Mouse (Mus musculus) liver, adult 2 months (tissue): ENCODE data around the gene Add3. TPM values are rescaled to one million over a fixed set of nuclear protein-coding genes. Genes with fewer than 3 reads are reported as not detected.

Source experiments
- DNase-seq: peaks from one replicate; pipeline ENCODE4 v3.0.0-alpha.2; 2011; ENCODE audit warnings: low read depth, low spot score; ENCODE audit errors: extremely low read depth
- H3K27ac ChIP-seq: fragments of 200-500 bp; replicated peaks from 2 replicates; pipeline ENCODE4 v1.5.1; 2012; ENCODE audit warnings: low read depth, mild to moderate bottlenecking, control low read depth, inconsistent platforms, low read length; ENCODE audit not compliant: insufficient read depth
- H3K27me3 ChIP-seq: fragments of 200-500 bp; 2 replicates; pipeline ENCODE4 v1.6.1; 2012; ENCODE audit warnings: mild to moderate bottlenecking, moderate library complexity, low read length, inconsistent platforms; ENCODE audit not compliant: control insufficient read depth, insufficient read depth
- H3K36me3 ChIP-seq: fragments of 200-500 bp; 2 replicates; pipeline ENCODE4 v1.6.1; 2012; ENCODE audit warnings: low read length, inconsistent platforms; ENCODE audit not compliant: control insufficient read depth, insufficient read depth
- H3K4me1 ChIP-seq: fragments of 200-500 bp; 2 replicates; pipeline ENCODE4 v1.6.1; 2011; ENCODE audit warnings: low read length; ENCODE audit not compliant: control insufficient read depth, insufficient read depth
- H3K4me3 ChIP-seq: fragments of 200-500 bp; 2 replicates; pipeline ENCODE4 v1.5.1; 2011; ENCODE audit warnings: low read depth, mild to moderate bottlenecking, control low read depth, low read length, moderate library complexity; ENCODE audit not compliant: insufficient read depth
- H3K79me2 ChIP-seq: fragments of 200-500 bp; 2 replicates; pipeline ENCODE4 v1.6.1; 2012; ENCODE audit warnings: inconsistent platforms, mild to moderate bottlenecking, low read length, moderate library complexity; ENCODE audit not compliant: control insufficient read depth, insufficient read depth
- H3K9ac ChIP-seq: fragments of 200-500 bp; 2 replicates; pipeline ENCODE4 v1.6.1; 2012; ENCODE audit warnings: low read depth, mild to moderate bottlenecking, control low read depth, inconsistent platforms, low read length
- CTCF ChIP-seq: fragments of 200-500 bp; IDR thresholded peaks from 2 replicates; pipeline ENCODE4 v1.5.1; 2011; ENCODE audit warnings: low read depth, low read length, control low read depth
- POLR2A ChIP-seq: fragments of 200-500 bp; IDR thresholded peaks from 2 replicates; pipeline ENCODE4 v1.6.1; 2011; ENCODE audit warnings: low read length, control low read depth; ENCODE audit not compliant: insufficient read depth; ENCODE audit errors: extremely low read depth
- WGBS: fragments of 180-500 bp; shearing (Covaris S2); methylation state at CpG from one replicate; pipeline ENCODE4 v1.1.7; 2018; 5-methylcytosine and 5-hydroxymethylcytosine counted together
- polyA plus RNA-seq: library from polyadenylated mRNA; depleted of rRNA; stranded (reverse); fragments of >200 nt; gene quantifications from 2 replicates; pipeline ENCODE4 v1.2.3, GENCODE M21; 2012; rRNA removed
- total RNA-seq: library from RNA; depleted of rRNA; stranded (reverse); fragments of >200 nt; gene quantifications from 2 replicates; pipeline ENCODE4 v1.2.3, GENCODE M21; 2014; rRNA removed

Add3 gene
- 10.9 and 12.1 TPM in 2 replicates for total RNA-seq
- polyA plus RNA-seq, result 4.0 and 4.3 TPM in 2 replicates

GRCm38 (mm10) chr19:53140044-53140803 lies at the start of gene Add3:
Gene Add3 (plus strand): TSS chr19:53140443.
- 0 out of 2 replicates have a peak, but pooled peaks cover 2% of the 10 kb centered on the region for H3K4me1 ChIP-seq
- no peak for TF ChIP-seq CTCF
- no peak for TF ChIP-seq POLR2A
- H3K27ac ChIP-seq, result peak within 1 kb of the TSS; percentile 79
- H3K79me2 ChIP-seq, result peaks cover 4% of the 10 kb centered on the region; the same call in 1 of the 2 replicates
- H3K36me3 ChIP-seq, result no peaks in the 10 kb centered on the region
- no peak for DNase-seq
- H3K27me3 ChIP-seq, result peaks cover 5% of the 10 kb centered on the region; the same call in 1 of the 2 replicates
- H3K9ac ChIP-seq, result peak within 1 kb of the TSS; percentile 60
- WGBS, result 9% methylated on average over 24 of the region's 24 CpGs
- peak within 1 kb of the TSS; percentile 73 for H3K4me3 ChIP-seq

GRCm38 (mm10) chr19:53090677-53091076 lies 49.6 kb upstream of the Add3 start:
- no peak for TF ChIP-seq POLR2A
- TF ChIP-seq CTCF, result no peak
- 95% methylated on average over 5 of the region's 5 CpGs for WGBS

GRCm38 (mm10) chr19:53092251-53092650 lies 48.0 kb upstream of the Add3 start:
- H3K27ac ChIP-seq, result no peak overlapping the region
- H3K4me1 ChIP-seq, result no peaks in the 10 kb centered on the region
- 96% methylated on average over 6 of the region's 6 CpGs for WGBS
- DNase-seq, result no peak
- no peaks in the 10 kb centered on the region for H3K79me2 ChIP-seq
- TF ChIP-seq CTCF (no peak), POLR2A (no peak)
- no peak overlapping the region for H3K9ac ChIP-seq
- H3K4me3 ChIP-seq, result no peak overlapping the region
- H3K36me3 ChIP-seq, result no peaks in the 10 kb centered on the region
- H3K27me3 ChIP-seq, result peaks cover 6% of the 10 kb centered on the region; the same call in 1 of the 2 replicates

More at GRCm38 (mm10) chr19:53090677-53091076, 49.6 kb upstream of the Add3 start:
- DNase-seq, result no peak
- Histone ChIP-seq H3K27me3 (peaks cover 6% of the 10 kb centered on the region; the same call in 1 of the 2 replicates), H3K27ac (no peak overlapping the region), H3K4me1 (no peaks in the 10 kb centered on the region), H3K36me3 (no peaks in the 10 kb centered on the region), H3K4me3 (no peak overlapping the region), H3K9ac (no peak overlapping the region), H3K79me2 (no peaks in the 10 kb centered on the region)

- Histone ChIP-seq H3K36me3 (no peaks in the 10 kb centered on the region), H3K27ac (no peak overlapping the region), H3K27me3 (peaks cover 6% of the 10 kb centered on the region; the same call in 1 of the 2 replicates), H3K4me1 (no peaks in the 10 kb centered on the region), H3K79me2 (no peaks in the 10 kb centered on the region), H3K4me3 (no peak overlapping the region), H3K9ac (no peak overlapping the region)
- no peak for DNase-seq
- no peak for TF ChIP-seq CTCF
- no peak for TF ChIP-seq POLR2A
- WGBS, result 92% methylated on average over 3 of the region's 3 CpGs
These were observed 46.9 kb upstream of the Add3 start for GRCm38 (mm10) chr19:53093294-53093693.

- Histone ChIP-seq H3K36me3 (no peaks in the 10 kb centered on the region), H3K79me2 (no peaks in the 10 kb centered on the region), H3K27me3 (peaks cover 6% of the 10 kb centered on the region; the same call in 1 of the 2 replicates), H3K27ac (no peak overlapping the region), H3K4me1 (no peaks in the 10 kb centered on the region), H3K9ac (no peak overlapping the region), H3K4me3 (no peak overlapping the region)
- TF ChIP-seq CTCF (no peak), POLR2A (no peak)
- 87% methylated on average over 4 of the region's 4 CpGs for WGBS
- no peak for DNase-seq
These were observed 45.6 kb upstream of the Add3 start for GRCm38 (mm10) chr19:53094684-53095083.
